Mouse (Mus musculus): ENCODE measurements around the gene Enthd1.

- no peak for TF ChIP-seq EP300 (IDR thresholded peaks at IDR 0.05; ENCODE audit: low read depth)
- no peak for TF ChIP-seq CTCF (IDR thresholded peaks at IDR 0.05; ENCODE audit: low read depth)
Measured at GRCm38 (mm10) chr15:80560646-80561580, 4.0 kb downstream of the Enthd1 start.

Data from heart, postnatal 0 days (tissue).